Mouse (Mus musculus): Measurements from ENCODE around the gene 4933415A04Rik.

Gene 4933415A04Rik

DNA sequence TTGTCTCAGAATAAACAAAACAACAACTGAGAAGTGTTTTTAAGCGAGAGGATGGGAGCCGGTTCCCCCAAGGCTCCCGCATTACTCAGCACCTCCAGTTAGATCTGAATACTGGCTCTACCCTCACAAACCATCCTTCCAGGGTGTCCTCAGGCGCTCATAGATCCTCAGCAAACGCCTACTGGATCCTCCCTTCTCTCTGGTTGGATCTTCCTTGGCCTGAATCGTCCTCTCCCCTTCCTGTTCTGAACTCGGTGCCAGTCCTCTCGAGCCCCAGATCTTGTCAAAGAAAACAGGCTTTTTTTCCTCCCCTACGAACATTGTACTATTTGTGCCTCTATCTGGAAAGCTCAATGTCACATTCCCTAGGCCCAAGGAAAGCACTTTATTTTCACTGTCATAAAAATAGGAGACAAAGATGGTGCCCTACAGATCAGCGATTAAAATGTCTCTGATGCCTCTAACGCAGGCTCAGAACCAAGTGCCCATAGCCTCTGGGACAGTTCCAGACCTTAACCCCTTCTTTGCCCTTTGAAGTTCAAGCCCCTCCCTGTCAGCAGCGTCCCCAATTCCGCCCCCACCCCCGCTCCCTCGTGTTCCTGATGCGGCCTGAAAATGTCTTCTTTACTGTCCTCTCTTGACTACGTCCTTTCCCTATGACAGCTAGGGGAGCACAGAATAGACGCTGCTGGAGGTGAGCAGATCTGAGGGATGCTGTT is 40.2 kb downstream of the 4933415A04Rik start:
- intact Hi-C loops (cut with DNase I): no loop called here

DNA sequence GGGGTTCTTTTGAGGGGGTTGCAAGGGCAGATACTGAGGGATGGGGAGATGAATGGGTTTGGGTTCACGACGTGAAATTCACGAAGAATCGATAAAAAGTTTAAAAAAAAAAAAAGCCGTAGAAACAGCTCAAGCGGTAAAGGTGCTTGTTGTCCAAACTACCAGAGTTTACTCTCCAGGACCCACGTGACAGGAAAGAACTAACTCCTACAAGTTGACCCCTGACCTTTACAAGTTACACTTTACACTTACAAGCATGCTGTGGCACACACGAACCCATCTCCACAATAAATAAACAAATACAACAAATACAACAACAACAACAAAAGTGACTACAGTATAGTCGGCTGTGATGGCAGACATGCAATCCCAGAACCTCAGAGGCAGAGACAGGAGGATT is 44.8 kb downstream of the 4933415A04Rik start:
- intact Hi-C loops (cut with DNase I): no loop called here

DNA sequence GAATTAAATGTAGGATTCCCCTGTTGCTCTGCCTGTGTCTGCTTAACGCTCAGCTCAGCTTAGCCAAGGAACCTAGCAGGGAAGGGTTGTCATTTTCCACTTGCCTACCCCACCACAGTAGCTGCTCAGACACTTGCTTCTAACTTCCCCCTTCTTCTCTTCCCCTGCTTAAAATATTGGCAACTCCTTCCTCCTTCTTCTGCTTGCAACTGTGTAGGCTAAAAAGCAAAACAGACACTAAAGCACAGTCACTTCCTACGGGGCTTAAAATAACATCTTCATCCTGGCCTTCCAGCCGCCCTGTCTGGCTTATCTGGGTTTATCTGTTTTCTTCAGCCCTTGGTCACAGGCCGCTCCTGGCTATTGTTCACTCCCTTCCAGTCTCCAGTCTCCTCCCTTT is 45.7 kb downstream of the 4933415A04Rik start:
- intact Hi-C loops (cut with DNase I): no loop called here

DNA sequence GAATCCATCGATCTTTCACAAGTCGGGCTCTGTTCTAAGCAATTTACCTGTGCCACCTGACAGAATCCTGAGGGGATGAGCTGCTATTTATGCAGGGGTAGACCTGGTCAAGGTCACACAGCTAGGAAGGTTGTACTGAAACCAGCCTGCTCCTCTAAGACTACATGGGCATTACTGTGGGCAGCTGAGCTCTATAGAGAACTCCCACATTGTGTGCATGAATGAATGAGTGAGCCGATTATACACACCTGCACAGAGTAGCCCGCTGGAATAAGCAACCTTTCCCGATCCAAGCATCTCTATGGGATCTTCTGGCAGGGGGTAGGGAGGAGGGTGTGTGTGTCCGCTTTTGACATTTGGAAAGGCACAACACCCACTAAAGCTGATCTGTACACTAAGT is 46.3 kb downstream of the 4933415A04Rik start:
- intact Hi-C loops (cut with DNase I): no loop called here

DNA sequence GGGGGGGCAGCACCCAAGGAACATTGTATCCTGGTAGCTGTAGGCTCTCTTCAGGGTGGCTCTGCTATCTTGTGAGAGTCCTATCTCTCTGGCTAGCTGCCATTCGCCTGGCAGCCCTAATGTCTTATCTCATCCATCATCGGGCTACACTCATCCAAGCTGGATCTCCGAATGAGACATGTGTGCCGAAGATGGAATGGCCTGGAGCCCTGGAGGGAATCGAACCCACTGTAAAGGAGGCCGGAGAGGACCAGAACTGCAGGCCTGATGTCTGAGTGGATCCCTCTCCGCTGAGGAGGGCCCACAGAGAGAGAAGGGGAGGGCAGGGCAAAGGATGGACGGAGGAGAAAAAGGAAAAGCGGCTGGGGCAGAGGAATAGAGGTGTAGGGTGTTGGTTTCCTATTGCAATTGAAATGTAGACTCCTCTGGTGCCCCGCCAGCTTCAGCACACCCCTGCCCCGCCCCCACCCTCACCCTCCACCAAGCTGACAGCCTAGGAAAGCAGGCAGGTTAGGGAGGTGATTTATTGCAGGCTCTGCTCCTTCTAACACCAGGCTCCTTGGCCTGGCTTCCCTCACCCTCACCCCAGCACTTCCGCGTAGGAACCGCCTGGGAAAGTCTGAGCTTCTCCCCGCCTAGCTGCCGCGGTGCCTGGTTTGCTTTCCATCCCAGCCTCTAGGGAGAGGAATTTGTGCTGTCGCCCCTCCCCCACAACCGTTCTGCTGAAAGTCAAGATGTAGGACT is 47.0 kb downstream of the 4933415A04Rik start:
- intact Hi-C loops (cut with DNase I): no loop called here

DNA sequence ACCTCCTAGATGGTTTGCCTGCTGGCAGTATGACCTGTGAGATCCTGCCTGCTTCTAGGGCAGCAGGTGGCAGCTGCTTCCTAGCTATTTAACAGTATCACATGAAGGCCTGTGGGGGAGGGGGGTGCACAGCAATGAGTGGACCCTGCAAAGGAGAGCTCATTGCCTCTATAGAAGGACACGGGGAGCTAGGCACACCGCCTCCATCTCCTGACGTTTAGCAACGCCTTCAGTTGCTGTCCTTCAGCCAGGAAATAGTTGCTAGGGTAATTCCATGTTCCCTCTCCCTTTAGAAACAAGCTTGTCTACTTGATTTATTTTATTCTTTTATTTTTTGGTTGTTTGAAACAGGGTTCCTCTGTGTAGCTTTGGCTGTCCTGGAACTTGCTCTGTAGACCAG is 49.9 kb downstream of the 4933415A04Rik start:
- intact Hi-C loops (cut with DNase I): no loop called here

DNA sequence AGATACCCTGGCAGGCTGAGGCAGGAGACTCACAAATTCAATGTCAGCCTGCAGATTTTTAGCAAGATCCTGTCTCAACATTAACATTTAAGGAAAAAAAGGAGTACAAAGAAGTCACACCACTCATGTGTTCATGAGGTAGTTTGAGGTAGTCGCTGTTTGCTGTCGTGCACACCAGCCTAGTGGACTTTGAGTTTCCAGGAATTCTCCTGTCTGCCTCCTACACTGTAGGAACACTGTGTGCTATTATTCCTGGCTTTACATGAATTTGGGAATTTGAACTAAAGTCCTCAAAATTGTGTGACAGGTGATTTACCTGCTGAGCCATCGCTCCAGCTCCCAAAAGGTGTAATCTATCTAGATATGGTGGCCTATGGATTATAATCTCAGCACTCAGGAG is 51.6 kb downstream of the 4933415A04Rik start:
- intact Hi-C loops (cut with DNase I): no loop called here
